Mouse (Mus musculus) brain, embryonic 14.5 days (tissue): ENCODE data around the gene Aldh5a1.
A peak's percentile ranks its signal among the peaks of the same experiment; 100 is the strongest.

Experiments used
- CTCF ChIP-seq: fragments of 200-500 bp; IDR thresholded peaks from 2 replicates; pipeline ENCODE4 v1.5.1; 2012; ENCODE audit warnings: inconsistent platforms, mild to moderate bottlenecking, moderate library complexity, borderline replicate concordance; ENCODE audit not compliant: insufficient read depth, insufficient read length; ENCODE audit errors: extremely low read depth
- POLR2A ChIP-seq: fragments of 200-500 bp; IDR thresholded peaks from 2 replicates; pipeline ENCODE4 v1.6.1; 2012; ENCODE audit warnings: mild to moderate bottlenecking, inconsistent platforms, borderline replicate concordance; ENCODE audit not compliant: poor library complexity, insufficient read depth, insufficient read length, severe bottlenecking; ENCODE audit errors: extremely low read depth

DNA sequence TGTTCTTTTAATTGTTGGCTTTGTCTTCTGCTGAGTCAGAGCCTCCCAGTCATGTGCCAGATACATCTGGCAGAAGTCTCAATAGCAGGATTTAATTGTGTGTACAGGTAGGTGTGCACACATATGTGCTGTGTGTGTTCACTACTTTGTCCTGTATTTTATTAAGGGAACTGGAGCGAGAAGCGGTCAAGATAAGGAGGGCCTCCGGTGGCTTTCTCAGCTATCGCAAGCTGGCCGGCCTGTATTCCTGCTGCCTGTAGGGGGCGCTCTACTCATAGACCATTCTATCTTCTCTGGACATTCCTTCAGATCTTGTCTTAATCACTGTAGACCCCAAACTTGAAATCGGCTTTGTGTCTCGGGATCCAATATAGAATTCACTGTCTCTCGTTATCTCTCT, 1.2 kb upstream of the Aldh5a1 start:
- TF ChIP-seq CTCF (peak; percentile 80), POLR2A (no peak)
